Mouse (Mus musculus) hindbrain, postnatal 0 days (tissue): Measurements from ENCODE around the gene Stat3. TPM values are rescaled to one million over a fixed set of nuclear protein-coding genes. Genes with fewer than 3 reads are reported as not detected.

Source experiments
- ATAC-seq: fragments of 200-750 bp; cut with Nextera tagmentation; 2 replicates; pipeline ENCODE4 v1.8.0; 2017; ENCODE audit warnings: mild to moderate bottlenecking, moderate TSS enrichment, moderate library complexity
- DNase-seq: peaks from one replicate; pipeline ENCODE4 v3.0.0-alpha.2; 2015; ENCODE audit warnings: low spot score
- H3K27ac ChIP-seq: fragments of 300-500 bp; sonication (generic); 2 replicates; pipeline ENCODE4 v1.5.1; 2014; ENCODE audit warnings: mild to moderate bottlenecking
- H3K27me3 ChIP-seq: fragments of 300-500 bp; sonication (generic); 2 replicates; pipeline ENCODE4 v1.6.1; 2014; ENCODE audit warnings: low read length, mixed read lengths; ENCODE audit not compliant: insufficient read depth
- H3K36me3 ChIP-seq: fragments of 300-500 bp; sonication (generic); 2 replicates; pipeline ENCODE4 v1.6.1; 2014; ENCODE audit warnings: low read length, mixed read lengths; ENCODE audit not compliant: insufficient read depth
- H3K4me1 ChIP-seq: fragments of 300-500 bp; sonication (generic); 2 replicates; pipeline ENCODE4 v1.6.1; 2014; ENCODE audit warnings: antibody characterized with exemption, low read length, mixed read lengths; ENCODE audit not compliant: insufficient read depth
- H3K4me2 ChIP-seq: fragments of 300-500 bp; sonication (generic); 2 replicates; pipeline ENCODE4 v1.6.1; 2014; ENCODE audit warnings: low read depth, mild to moderate bottlenecking, low read length, moderate library complexity, mixed read lengths
- H3K4me3 ChIP-seq: fragments of 300-500 bp; sonication (generic); 2 replicates; pipeline ENCODE4 v1.5.1; 2014; ENCODE audit warnings: low read length
- H3K9ac ChIP-seq: fragments of 300-500 bp; sonication (generic); replicated peaks from 2 replicates; pipeline ENCODE4 v1.6.1; 2014; ENCODE audit warnings: mild to moderate bottlenecking, low read length, moderate library complexity, mixed read lengths
- H3K9me3 ChIP-seq: fragments of 300-500 bp; sonication (generic); 2 replicates; pipeline ENCODE4 v1.6.1; 2016; ENCODE audit warnings: low read length, mixed read lengths
- CTCF ChIP-seq: IDR thresholded peaks from 2 replicates; pipeline ENCODE4 v1.5.1; 2016; ENCODE audit warnings: antibody characterized with exemption, control low read depth, low read depth
- WGBS: fragments of 180-500 bp; shearing (Covaris S2); extraction: QIAGEN DNeasy Blood & Tissue Kit; methylation state at CpG from one replicate; pipeline ENCODE4 v1.1.7; 2014; 5-methylcytosine and 5-hydroxymethylcytosine counted together
- polyA plus RNA-seq: library from polyadenylated mRNA; unstranded; fragments of >200 nt; fragmentation: Nextera tagmentation; extraction: Ambion mirVana; gene quantifications from 2 replicates; pipeline ENCODE4 v1.2.1, GENCODE M21; 2015
- total RNA-seq: library from RNA; depleted of rRNA; stranded (reverse); fragments of >200 nt; gene quantifications from 2 replicates; pipeline ENCODE4 v1.2.3, GENCODE M21; 2014

The Stat3 gene
- total and polyA plus RNA-seq, 2 experiments from 2014 or later = 43.4 to 49.7 TPM

DNA sequence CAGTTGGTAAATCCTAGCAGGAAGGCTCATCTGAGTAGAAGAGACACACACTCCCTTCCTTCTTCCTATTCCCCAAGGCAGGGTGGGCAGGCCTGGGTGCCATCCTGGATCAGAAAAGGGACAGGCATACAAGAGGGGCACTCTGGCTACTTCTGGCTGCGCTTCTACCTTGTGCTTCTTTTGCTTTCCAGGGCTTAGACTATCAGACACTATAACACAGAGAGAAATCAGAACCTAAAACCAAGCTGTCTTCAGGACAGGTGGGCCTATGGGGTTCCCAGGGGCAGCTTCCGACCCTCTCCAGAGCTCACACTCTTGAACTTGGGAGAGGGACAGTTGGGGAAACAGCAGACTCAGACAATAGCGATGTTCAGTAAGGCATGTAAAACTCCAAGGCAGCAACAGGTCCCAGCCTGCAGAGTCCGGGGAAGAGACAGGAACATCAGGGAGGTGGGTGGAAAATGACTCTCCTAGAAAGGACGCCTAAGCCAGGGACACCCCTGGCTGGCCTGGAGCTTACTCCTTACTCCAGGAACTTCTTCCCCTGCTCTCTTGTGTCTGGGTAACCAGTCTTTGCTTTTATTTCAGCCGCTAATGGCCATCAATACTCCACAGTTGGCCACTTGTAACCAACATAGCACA lies 25.7 kb upstream of the Stat3 start:
- ATAC-seq = no peak
- Histone ChIP-seq H3K9me3 (no peaks in the 10 kb centered on the region), H3K36me3 (no peaks in the 10 kb centered on the region), H3K4me3 (no peak overlapping the region), H3K4me1 (peaks cover 8% of the 10 kb centered on the region), H3K4me2 (no peak overlapping the region), H3K27me3 (peaks cover 19% of the 10 kb centered on the region), H3K27ac (no peak overlapping the region), H3K9ac (no peak overlapping the region)
- DNase-seq = no peak
- no peak for TF ChIP-seq CTCF
- WGBS = 81% methylated on average over 6 of the region's 6 CpGs

DNA sequence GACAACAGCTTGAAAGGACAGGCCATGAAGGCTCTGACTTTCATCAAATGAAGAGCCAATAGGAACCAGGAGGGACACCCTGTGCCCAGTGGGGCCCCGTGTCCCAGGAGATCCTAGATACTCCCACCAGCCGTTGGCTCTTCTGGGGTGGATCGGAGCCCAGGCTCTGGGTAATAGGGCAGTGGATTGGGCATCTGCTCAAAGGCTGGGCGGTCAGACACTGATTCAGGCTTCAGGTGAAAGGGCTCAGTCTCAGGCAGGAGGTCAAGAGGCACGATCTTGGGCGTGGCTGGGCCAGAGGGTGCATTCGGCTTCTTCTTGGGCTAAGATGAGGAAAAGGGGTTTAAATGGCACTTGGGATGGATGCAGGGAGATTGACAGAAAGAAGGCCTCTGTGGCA lies 24.8 kb upstream of the Stat3 start:
- no peaks in the 10 kb centered on the region for H3K9me3 ChIP-seq
- ATAC-seq (no peak), DNase-seq (no peak)
- H3K4me2 ChIP-seq = no peak overlapping the region
- no peak overlapping the region for H3K4me3 ChIP-seq
- H3K4me1 ChIP-seq = 0 out of 2 replicates have a peak, but pooled peaks cover 1% of the 10 kb centered on the region
- H3K27me3 ChIP-seq = peaks cover 13% of the 10 kb centered on the region
- H3K36me3 ChIP-seq = no peaks in the 10 kb centered on the region
- H3K9ac ChIP-seq = no peak overlapping the region
- WGBS = 79% methylated on average over 7 of the region's 7 CpGs
- no peak for TF ChIP-seq CTCF
- H3K27ac ChIP-seq = no peak overlapping the region

DNA sequence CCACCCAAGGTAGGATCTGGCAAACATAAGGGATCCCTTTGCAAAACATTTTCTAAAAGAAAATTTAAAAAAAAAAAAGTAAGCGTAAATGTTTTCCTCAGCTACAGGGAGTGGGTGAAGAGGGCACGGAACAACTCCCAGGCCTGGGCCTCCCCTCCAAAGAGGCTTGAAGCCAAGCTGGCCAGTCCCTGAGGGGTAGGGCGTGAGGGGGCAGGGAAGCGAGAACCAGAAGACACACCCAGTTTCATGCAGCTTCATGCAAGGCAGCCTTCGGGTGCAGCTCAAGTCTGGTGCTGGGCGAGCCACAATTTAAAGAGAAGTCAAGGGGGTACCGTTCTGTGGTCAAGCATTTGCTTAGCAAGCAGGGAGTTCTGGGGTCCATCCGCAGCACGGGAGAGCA lies 24.3 kb upstream of the Stat3 start:
- no peaks in the 10 kb centered on the region for H3K36me3 ChIP-seq
- H3K27ac ChIP-seq = no peak overlapping the region
- whole genome bisulfite sequencing = 79% methylated on average over 9 of the region's 9 CpGs
- DNase-seq (no peak), ATAC-seq (no peak)
- H3K4me1 ChIP-seq = no peaks in the 10 kb centered on the region
- H3K4me2 ChIP-seq = no peak overlapping the region
- peaks cover 10% of the 10 kb centered on the region for H3K27me3 ChIP-seq
- H3K9me3 ChIP-seq = no peaks in the 10 kb centered on the region
- no peak for TF ChIP-seq CTCF
- no peak overlapping the region for H3K9ac ChIP-seq
- no peak overlapping the region for H3K4me3 ChIP-seq

DNA sequence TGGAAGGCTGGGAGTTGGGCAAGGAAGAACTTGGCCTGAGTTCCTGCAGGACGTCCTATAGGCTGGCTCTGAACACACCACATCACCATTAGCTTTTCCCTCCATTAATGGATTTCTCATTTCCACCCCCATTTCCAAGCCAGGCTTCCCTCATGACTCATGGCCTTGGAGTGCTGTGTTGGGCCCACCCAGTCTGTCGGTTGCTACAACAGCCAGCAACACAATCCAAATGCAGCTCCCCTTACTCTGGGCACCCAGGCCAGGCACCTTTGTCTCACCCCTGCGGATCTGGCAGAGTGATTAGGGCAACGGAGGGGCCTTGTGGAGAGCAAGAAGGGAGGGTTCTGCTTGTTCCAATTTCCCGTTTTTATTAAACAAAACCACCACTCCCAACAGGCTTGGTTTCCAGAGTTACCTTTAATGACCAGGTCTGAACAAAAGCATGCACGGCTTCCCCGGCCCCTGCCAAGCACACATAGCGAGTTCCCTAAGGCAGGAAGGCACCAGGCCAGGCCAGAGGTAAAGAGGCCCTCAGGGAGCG lies 23.1 kb upstream of the Stat3 start:
- H3K9ac ChIP-seq = no peak overlapping the region
- no peak overlapping the region for H3K4me3 ChIP-seq
- DNase-seq (no peak), ATAC-seq (no peak)
- TF ChIP-seq CTCF = no peak
- no peak overlapping the region for H3K27ac ChIP-seq
- H3K27me3 ChIP-seq = peaks cover 8% of the 10 kb centered on the region
- H3K4me1 ChIP-seq = no peaks in the 10 kb centered on the region
- H3K4me2 ChIP-seq = no peak overlapping the region
- H3K9me3 ChIP-seq = no peaks in the 10 kb centered on the region
- WGBS = 58% methylated on average over 9 of the region's 9 CpGs
- H3K36me3 ChIP-seq = no peaks in the 10 kb centered on the region

DNA sequence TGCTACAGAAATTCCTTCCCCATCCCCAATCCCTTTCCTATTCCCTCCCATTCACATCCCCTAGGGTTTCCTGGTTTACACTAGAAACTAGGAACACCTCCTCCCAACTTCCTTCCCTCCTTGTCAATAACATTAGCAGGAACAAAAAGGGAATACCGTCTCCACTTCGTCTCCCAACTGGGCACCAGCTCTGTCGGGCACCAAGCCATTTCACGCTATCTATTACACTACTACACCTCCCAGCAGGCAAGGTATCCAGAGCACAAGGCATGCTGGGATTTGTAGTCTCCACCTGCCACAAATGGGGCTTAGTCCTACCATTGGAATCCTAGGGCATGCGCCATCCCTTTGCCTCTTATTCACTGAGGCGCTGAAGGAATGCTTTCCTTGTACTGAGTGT lies 21.2 kb upstream of the Stat3 start:
- ATAC-seq (peak; percentile 60), DNase-seq (peak; percentile 81)
- WGBS = 10% methylated on average over 6 of the region's 6 CpGs
- Histone ChIP-seq H3K4me3 (no peak overlapping the region), H3K36me3 (no peaks in the 10 kb centered on the region), H3K9ac (no peak overlapping the region), H3K27me3 (peaks cover 8% of the 10 kb centered on the region), H3K4me2 (0 out of 2 replicates have a peak overlapping the region, but pooled peaks have one; percentile 7), H3K9me3 (no peaks in the 10 kb centered on the region), H3K27ac (no peak overlapping the region), H3K4me1 (no peaks in the 10 kb centered on the region)
- no peak for TF ChIP-seq CTCF

DNA sequence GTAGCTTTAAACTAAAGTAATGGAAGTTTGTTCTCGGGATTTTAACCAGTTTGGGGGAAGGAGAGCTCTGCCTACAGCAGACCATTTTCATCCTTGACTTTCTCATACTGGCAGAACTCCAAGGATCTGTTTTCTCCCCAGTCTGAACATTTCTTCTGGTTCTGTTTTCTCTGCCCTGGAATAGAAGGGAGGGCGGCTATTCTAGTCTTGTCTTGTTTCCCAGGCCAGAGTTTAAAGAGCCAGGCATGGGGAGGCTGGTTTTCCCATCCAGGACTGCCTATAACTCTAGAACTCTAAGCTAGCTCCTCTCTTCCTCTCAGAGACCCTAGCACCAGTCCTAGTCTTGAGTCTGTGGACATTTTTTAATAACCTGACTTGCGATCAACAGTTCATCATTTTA lies 20.5 kb upstream of the Stat3 start:
- Histone ChIP-seq H3K9me3 (no peaks in the 10 kb centered on the region), H3K9ac (no peak overlapping the region), H3K36me3 (no peaks in the 10 kb centered on the region), H3K27ac (0 out of 2 replicates have a peak overlapping the region, but pooled peaks have one; percentile 15), H3K27me3 (peaks cover 8% of the 10 kb centered on the region), H3K4me1 (no peaks in the 10 kb centered on the region), H3K4me3 (no peak overlapping the region), H3K4me2 (no peak overlapping the region; the same call in 1 of the 2 replicates)
- no peak for TF ChIP-seq CTCF
- ATAC-seq (no peak), DNase-seq (no peak)
- 31% methylated on average over 3 of the region's 3 CpGs for WGBS

DNA sequence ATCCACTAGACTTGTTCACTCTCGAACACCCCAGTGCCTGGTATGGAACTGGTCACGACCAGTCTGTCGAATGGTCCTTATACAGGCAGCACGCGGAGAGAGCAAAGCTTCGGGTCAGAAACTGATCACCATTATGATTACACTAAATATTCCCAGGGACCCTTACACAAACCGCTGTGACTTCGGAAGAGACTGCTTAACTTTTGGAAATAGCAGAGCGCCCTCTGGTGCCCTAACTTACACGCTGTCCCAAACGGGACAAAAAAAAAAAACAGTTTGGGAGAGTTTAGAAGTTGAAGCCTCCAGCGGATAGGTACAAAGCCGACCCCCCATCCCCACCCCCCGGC lies 20.1 kb upstream of the Stat3 start:
- H3K4me2 ChIP-seq = peak overlapping the region; percentile 50
- no peak overlapping the region for H3K27ac ChIP-seq
- no peaks in the 10 kb centered on the region for H3K4me1 ChIP-seq
- peak; percentile 70 for TF ChIP-seq CTCF
- DNase-seq (peak; percentile 88), ATAC-seq (no peak)
- H3K36me3 ChIP-seq = no peaks in the 10 kb centered on the region
- no peaks in the 10 kb centered on the region for H3K9me3 ChIP-seq
- WGBS = 4% methylated on average over 14 of the region's 14 CpGs
- H3K4me3 ChIP-seq = peak overlapping the region; percentile 29
- H3K9ac ChIP-seq = no peak overlapping the region
- H3K27me3 ChIP-seq = peaks cover 8% of the 10 kb centered on the region; the same call in 1 of the 2 replicates
